Mouse (Mus musculus) left cerebral cortex, adult 11 months (tissue): ENCODE data around the gene Dis3l2.

ENCODE experiments used
- DNase-seq: peaks from one replicate; pipeline ENCODE4 v3.0.0; 2022; ENCODE audit warnings: low spot score

Dis3l2 gene

DNA sequence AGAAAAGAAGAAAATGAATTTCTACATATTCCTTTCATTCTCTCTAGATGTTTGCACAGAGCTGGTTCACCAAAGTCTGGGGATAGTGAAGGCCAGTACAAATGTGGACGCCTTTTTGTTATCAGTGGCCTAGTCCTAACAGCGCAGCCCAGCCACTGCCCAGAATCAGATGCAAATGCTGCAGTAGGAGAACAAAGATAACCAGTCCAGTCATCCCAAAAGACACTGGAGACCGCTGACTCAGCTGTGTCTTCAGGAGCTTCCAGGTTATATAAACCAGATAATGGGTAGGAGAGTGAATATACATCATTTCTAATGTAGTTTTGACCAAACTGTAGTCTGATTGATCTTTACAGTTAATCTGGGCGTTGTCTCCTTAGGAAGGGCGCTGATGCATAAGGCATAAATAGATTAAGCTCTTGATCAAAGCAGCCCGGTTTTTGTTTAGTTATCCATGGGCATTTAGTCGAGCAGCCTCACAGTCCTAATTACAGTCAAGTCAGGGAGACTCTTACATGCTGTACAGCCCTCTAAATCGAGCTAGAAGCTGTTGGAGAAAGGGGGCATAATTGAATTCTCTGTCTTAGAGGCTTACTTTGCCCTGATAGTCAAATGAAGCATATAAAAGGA, 212.9 kb downstream of the Dis3l2 start:
- DNase-seq: no peak

DNA sequence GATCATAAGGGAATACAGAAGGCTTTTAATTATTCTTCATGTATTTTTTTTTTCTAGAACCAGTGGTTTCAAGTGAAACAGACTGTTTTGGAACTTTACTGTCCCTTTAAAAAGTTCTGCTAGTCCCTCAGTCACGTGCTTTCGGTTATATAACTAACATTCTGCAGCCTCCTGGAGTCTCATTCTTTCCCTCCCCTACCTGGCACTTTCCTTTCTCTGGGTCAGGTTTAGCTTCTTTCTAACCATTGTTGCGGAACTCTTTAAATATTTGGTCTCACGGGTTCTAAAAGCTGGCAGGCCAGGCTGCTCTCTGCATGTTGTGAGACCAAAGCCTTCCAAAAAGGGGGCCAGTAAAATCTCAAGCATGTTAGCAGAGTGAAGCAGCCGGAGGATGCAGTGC, 222.2 kb downstream of the Dis3l2 start:
- no peak for DNase-seq

DNA sequence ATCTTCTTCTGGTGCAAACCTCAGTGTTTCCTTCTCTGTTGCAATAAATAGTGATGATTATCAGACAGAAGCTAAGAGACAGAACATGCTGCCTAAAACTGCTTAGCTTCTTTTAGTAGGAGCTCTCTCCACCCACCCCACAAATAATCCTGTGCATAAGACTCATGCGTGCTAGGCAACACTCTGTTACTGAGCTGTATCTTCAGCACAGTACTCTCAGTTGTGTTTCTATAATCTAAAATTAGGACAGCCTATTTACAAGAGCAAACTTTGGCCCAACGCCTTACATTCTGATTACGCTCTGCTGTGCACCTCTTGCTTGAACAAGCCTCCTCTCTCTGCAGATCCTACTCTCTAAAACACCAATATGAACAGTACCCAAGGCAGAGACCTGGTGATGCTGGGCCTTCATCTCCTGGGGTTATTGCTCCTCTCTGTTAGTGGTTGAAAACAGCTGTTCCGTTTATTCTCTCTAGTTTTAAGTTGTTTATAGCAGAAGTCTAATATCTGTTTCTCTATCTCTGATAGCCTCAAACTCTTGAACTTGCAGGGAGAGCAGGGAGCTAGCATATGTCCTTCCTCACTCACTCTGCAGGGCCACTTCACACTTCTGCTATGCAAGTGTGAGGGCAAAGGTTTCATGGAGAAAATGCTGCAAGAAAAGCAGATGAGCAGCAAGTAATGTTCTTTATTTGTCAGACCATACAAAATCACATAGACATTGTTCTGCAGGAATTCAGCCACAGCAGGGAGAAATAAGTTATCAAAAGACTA, 228.2 kb downstream of the Dis3l2 start:
- DNase-seq: peak; percentile 53

DNA sequence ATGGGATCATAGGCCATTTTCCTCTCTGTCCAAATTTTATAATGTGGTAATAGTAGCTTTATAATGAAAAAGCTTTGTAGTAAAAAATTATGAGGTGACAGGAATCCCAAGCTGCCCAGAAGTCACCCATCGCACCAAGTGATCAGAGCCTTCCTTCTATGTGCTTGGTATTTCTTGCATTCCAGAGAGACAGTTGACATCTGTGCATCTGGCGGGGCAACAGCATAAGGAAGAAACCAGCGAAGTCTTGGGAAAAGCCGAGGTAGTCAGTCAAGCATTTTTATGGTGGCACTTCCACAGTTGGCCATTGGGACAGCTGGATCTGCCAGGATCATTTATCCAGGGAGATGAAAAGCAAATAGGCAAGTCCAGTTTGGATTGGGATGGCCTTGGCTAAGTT, 229.2 kb downstream of the Dis3l2 start:
- DNase-seq: no peak

DNA sequence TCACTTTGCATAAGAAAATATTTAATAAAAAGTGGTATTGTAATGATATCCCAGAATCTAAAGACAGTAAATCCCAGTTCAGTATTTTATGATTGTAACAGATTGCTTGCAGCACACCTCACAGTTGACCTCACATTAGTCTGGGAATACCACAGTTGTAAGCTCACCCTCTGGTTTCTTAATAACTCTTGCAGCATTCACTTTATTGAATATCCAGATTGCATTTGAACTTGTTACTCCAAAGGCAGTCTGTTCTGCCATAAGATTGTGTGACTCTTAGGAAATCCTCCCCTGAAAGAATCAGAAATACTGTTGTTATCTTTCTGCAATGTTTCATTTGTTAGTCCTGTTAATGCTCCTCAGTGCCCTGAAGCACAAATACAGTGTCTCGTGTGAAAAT, 230.0 kb downstream of the Dis3l2 start:
- no peak for DNase-seq

- no peak for DNase-seq
Measured at GRCm38 (mm10) chr1:86951501-86952205, 248.0 kb downstream of the Dis3l2 start.

GRCm38 (mm10) chr1:86955801-86956200, 252.2 kb downstream of the Dis3l2 start:
- no peak for DNase-seq

- no peak for DNase-seq
Measured at GRCm38 (mm10) chr1:86968261-86968964, 264.8 kb downstream of the Dis3l2 start.

GRCm38 (mm10) chr1:86969173-86969725, 265.6 kb downstream of the Dis3l2 start:
- no peak for DNase-seq

GRCm38 (mm10) chr1:86972693-86973092, 269.1 kb downstream of the Dis3l2 start:
- no peak for DNase-seq

DNA sequence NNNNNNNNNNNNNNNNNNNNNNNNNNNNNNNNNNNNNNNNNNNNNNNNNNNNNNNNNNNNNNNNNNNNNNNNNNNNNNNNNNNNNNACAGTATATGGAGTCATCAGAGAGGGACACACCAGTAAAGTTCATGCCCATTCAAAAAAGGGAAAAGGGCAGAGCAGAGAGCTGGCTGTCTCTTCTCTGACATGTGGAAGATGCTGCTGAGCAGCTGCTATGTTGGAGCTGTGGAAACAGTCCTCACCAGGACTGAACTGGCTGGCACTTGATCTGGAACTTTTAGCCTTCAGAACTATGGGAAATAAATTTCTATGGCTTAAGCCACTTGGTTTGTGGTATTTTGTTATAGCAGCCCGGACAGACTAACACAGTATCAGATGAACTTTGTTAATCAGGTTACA, 273.4 kb downstream of the Dis3l2 start:
- DNase-seq: no peak

- DNase-seq: no peak
Measured at GRCm38 (mm10) chr1:86986372-86986771, 282.8 kb downstream of the Dis3l2 start.

GRCm38 (mm10) chr1:86992849-86993248, 289.2 kb downstream of the Dis3l2 start:
- DNase-seq: no peak

- no peak for DNase-seq
Measured at GRCm38 (mm10) chr1:86994023-86994422, 290.4 kb downstream of the Dis3l2 start.

GRCm38 (mm10) chr1:86998051-86998450, 294.4 kb downstream of the Dis3l2 start:
- no peak for DNase-seq

DNA sequence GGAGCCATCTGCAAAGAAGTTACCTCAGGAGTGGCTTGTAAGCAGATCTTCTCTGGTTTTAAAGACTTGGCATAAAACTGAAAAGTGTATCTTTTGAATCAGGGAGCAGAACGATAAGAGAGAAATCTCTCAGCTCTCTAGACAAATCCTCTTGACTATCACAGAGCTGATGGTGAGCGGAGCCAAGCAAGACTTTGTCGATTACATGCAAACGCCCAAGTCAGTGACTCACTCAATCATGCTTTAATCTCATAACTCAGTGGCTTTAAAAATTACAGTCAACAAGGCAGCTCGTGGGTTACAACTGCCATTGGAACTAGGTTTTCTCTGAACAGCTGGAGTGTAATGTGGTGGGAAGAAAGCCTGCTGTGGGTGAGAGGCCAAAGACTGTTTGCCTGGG, 297.8 kb downstream of the Dis3l2 start:
- DNase-seq: no peak

DNA sequence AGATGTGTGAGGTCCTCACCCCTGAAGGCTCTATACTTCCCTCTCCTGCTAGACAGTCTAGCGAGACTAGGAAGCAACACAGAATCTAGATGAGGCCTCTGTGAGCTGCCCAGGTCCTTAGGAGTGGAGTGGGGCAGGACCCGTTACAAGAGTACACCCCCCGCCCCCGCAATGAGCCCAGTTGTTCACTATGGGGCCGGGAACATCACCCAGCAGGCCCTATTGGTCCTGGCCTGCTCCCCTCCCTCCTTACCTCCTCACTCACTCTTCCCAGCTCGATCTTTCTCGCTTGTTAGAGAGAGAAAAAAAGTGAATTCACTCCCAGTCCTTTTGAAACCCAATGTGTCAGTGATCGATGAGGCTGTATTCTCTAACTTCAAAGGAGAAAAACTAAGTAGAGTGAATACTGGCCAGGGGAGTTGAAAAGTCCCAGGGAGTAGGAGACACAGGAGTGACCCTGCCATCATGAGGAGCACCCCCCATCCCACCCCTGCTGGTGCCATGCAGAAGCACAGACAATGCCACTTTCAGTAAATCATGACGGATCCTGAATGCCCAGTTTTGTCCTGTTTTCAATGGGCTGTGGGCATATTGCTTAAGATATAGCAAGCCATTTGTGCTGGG, 299.0 kb downstream of the Dis3l2 start:
- DNase-seq: no peak

DNA sequence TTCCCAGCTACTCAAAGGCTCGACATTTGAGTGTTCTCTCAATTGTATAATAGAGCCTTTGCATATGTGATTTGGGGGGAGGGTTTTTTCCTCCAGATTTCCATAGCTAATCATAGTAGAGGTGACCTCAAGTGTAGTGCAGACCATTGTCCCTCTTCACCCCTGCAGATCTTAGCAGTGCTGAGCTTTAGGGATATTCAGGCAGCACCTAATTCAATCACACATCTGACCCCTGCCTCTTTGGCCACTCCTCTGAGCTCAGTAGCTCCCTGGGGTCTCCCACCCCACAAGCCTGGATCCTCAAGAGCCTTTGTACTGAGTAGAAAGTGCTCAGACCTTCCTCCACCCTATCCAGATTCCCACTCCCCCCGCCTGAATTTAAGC, 299.6 kb downstream of the Dis3l2 start:
- no peak for DNase-seq

DNA sequence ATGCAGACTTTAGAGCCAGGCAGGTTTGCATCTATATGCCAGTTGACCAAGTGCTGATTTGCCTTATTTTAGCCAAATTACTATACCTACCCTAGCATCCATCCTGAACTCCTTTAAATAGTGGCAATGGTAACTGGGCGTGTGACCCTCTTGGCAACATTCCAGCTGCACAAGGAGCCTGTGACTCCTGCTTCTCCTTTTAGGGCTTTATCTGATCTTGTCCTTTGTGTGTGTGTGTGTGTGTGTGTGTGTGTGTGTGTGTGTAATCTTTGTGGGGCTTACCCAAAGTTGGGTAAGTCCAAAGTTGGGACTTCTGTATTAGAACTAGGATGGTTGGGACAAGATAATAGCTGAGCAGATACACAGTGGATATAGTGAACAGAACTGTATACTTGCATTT, 302.8 kb downstream of the Dis3l2 start:
- no peak for DNase-seq

DNA sequence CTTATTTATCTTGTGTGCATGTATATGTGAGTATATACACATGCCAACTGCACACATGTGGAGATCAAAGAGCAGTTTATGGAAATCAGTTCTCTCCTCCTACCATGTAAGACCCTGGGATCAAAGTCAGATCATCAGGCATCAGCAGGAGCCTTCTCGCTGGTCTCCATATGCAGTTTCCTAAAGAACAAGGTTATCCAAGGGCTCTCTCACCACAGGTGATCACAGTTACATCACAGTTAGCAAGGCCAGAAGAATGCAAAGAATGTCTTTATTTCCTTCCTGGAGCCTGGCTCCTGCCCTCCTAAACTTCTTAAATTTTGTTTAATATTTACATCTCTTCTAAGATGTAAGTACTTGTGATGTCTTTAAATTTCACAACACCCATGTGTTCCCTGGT, 304.6 kb downstream of the Dis3l2 start:
- DNase-seq: no peak

DNA sequence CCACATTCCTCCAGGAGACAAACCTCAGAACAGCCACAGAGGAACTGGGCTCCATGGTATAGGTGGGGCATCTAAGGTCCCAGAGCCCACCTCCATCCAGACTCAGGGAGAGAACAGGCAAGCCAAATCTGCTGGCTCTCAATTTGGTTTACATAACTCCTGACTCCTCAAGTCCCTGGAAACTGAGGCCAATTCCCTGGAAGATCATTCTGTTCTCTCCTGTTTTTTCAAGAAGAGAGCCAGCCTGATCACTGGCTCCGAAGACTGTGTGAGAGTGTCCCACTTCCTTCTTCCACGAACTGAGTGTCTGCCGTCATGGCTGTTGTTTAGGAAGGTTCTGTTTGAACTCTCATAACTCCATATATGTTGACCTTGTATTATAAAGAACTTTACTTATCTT, 305.5 kb downstream of the Dis3l2 start:
- no peak for DNase-seq
